Mouse (Mus musculus) neural tube, embryonic 12.5 days (tissue): ENCODE data around the gene Stx12. TPM values are rescaled to one million over a fixed set of nuclear protein-coding genes. Genes with fewer than 3 reads are reported as not detected.

ENCODE experiments used
- ATAC-seq: fragments of 200-750 bp; cut with Nextera tagmentation; 2 replicates; pipeline ENCODE4 v1.8.0; 2017; ENCODE audit warnings: low read depth, mild to moderate bottlenecking, moderate TSS enrichment, moderate library complexity; ENCODE audit not compliant: low FRiP score
- H3K27ac ChIP-seq: fragments of 300-500 bp; sonication (generic); 2 replicates; pipeline ENCODE4 v1.5.1; 2016
- H3K27me3 ChIP-seq: fragments of 300-500 bp; sonication (generic); replicated peaks from 2 replicates; pipeline ENCODE4 v1.6.1; 2016; ENCODE audit warnings: mild to moderate bottlenecking
- H3K36me3 ChIP-seq: fragments of 300-500 bp; sonication (generic); 2 replicates; pipeline ENCODE4 v1.6.1; 2016; ENCODE audit warnings: mild to moderate bottlenecking
- H3K4me1 ChIP-seq: fragments of 300-500 bp; sonication (generic); 2 replicates; pipeline ENCODE4 v1.6.1; 2016
- H3K4me2 ChIP-seq: fragments of 300-500 bp; sonication (generic); replicated peaks from 2 replicates; pipeline ENCODE4 v1.6.1; 2016; ENCODE audit warnings: mild to moderate bottlenecking
- H3K4me3 ChIP-seq: fragments of 300-500 bp; sonication (generic); 2 replicates; pipeline ENCODE4 v1.5.1; 2016
- H3K9ac ChIP-seq: fragments of 300-500 bp; sonication (generic); 2 replicates; pipeline ENCODE4 v1.6.1; 2016; ENCODE audit warnings: mild to moderate bottlenecking
- H3K9me3 ChIP-seq: fragments of 300-500 bp; sonication (generic); 2 replicates; pipeline ENCODE4 v1.6.1; 2016; ENCODE audit warnings: mild to moderate bottlenecking
- WGBS: fragments of 180-500 bp; shearing (Covaris S2); methylation state at CpG from one replicate; pipeline ENCODE4 v1.1.7; 2016; 5-methylcytosine and 5-hydroxymethylcytosine counted together
- polyA plus RNA-seq: library from polyadenylated mRNA; unstranded; fragments of >200 nt; fragmentation: Nextera tagmentation; extraction: Ambion mirVana; gene quantifications from 2 replicates; pipeline ENCODE4 v1.2.1, GENCODE M21; 2016

Stx12 gene
- polyA plus RNA-seq, 1 experiment from 2014 or later, result 110 TPM

DNA sequence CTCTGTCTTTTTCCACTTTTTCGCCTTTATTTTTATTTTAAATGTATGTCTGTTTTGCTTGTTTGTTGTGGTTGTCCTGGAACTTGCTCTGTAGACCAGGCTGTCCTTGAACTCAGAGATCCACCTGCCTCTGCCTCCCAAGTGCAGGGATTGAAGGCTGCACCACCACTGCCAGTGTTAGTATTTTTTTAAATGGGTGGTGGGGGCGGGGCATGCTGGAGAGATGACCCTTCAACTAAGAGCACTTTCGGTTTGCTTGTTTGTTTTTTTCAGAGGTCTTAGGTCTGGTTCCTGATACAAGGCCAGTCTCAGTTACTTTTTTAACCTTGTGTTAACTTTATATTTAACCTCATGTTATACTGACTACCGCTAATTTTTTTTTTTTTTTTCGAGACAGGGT, 79.2 kb downstream of the Stx12 start:
- no peak overlapping the region for H3K4me3 ChIP-seq
- H3K36me3 ChIP-seq, result no peaks in the 10 kb centered on the region
- 86% methylated on average over 5 of the region's 5 CpGs for WGBS

DNA sequence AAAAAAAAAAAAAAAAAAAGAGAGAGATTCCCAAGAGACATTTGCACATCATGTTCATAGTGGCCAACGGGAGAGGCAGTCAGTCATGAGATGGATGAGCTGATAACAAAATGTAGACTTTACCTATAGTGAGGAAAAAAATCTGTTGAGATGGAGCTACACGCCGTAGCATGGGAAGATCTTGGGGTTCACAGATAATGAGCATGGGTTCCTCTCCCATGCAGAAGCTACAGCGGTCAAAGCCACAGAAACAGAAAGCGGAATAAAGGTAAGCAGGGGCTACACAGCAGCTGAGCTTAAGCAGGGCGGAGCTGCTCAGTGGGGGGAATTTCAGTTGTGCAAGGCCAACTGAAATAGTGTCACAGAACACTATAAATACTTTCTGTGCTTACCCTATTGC, 80.0 kb downstream of the Stx12 start:
- H3K27ac ChIP-seq, result no peak overlapping the region
- H3K9me3 ChIP-seq, result no peaks in the 10 kb centered on the region
- 90% methylated on average over 6 of the region's 6 CpGs for WGBS
- ATAC-seq, result no peak
- H3K4me3 ChIP-seq, result no peak overlapping the region
- H3K4me2 ChIP-seq, result no peak overlapping the region
- H3K36me3 ChIP-seq, result no peaks in the 10 kb centered on the region
- no peaks in the 10 kb centered on the region for H3K27me3 ChIP-seq
- H3K4me1 ChIP-seq, result no peaks in the 10 kb centered on the region
- no peak overlapping the region for H3K9ac ChIP-seq

More for the DNA sequence above, 79.2 kb downstream of the Stx12 start:
- H3K9ac ChIP-seq, result no peak overlapping the region
- H3K4me1 ChIP-seq, result no peaks in the 10 kb centered on the region
- no peak overlapping the region for H3K27ac ChIP-seq
- no peak overlapping the region for H3K4me2 ChIP-seq
- H3K27me3 ChIP-seq, result no peaks in the 10 kb centered on the region
- H3K9me3 ChIP-seq, result no peaks in the 10 kb centered on the region
- no peak for ATAC-seq

DNA sequence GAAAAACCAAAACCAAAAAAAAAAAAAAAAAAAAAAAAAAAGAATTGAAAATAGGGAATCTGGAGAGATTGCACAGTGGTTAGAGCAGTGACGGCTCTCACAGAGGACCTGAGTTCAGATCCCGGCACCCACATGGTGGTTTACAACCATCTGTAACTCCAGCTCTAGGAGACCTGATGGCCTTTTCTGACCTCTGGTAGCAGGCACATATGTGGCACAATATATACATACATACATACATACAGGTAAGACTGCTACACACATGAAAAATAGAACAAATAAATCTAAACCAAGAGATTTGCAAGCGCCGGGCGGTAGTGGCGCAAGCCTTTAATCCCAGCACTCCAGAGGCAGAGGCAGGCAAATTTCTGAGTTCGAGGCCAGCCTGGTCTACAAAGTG, 80.4 kb downstream of the Stx12 start:
- Histone ChIP-seq H3K4me1 (no peaks in the 10 kb centered on the region), H3K27ac (no peak overlapping the region), H3K9me3 (no peaks in the 10 kb centered on the region), H3K4me3 (no peak overlapping the region), H3K9ac (no peak overlapping the region), H3K27me3 (no peaks in the 10 kb centered on the region), H3K4me2 (no peak overlapping the region), H3K36me3 (no peaks in the 10 kb centered on the region)
- WGBS, result 95% methylated on average over 7 of the region's 7 CpGs
- no peak for ATAC-seq

Other genes with a start within 250 kb of the Stx12 start
- 23.7 and 26.1 TPM in 2 replicates for gene Eya3, start 245.5 kb downstream of the Stx12 start, polyA plus RNA-seq
- 3.4 and 3.6 TPM in 2 replicates for gene Xkr8, start 152.0 kb downstream of the Stx12 start, polyA plus RNA-seq
- gene Smpdl3b, start 127.3 kb downstream of the Stx12 start, polyA plus RNA-seq, result 1.0 and 1.5 TPM in 2 replicates
- gene Rpa2, start 116.2 kb downstream of the Stx12 start, polyA plus RNA-seq, result 78.5 and 84.2 TPM in 2 replicates
- gene Themis2, start 88.1 kb downstream of the Stx12 start, polyA plus RNA-seq, result 0.74 and 0.79 TPM in 2 replicates
- 53.3 and 62.5 TPM in 2 replicates for gene Ppp1r8, start 41.3 kb downstream of the Stx12 start, polyA plus RNA-seq
- gene Fam76a, start 38.0 kb upstream of the Stx12 start, polyA plus RNA-seq, result 27.3 and 29.6 TPM in 2 replicates
- gene Fgr, start 89.6 kb upstream of the Stx12 start, polyA plus RNA-seq, result 0.22 and 0.28 TPM in 2 replicates
- gene Ahdc1, start 126.8 kb upstream of the Stx12 start, polyA plus RNA-seq, result 10.5 TPM in 2 replicates
- gene Wasf2, start 246.0 kb upstream of the Stx12 start, polyA plus RNA-seq, result 30.5 and 48.9 TPM in 2 replicates